Mouse (Mus musculus): ENCODE data around the gene Slc35c1. TPM values are rescaled to one million over a fixed set of nuclear protein-coding genes. Genes with fewer than 3 reads are reported as not detected.

The Slc35c1 gene
- polyA plus RNA-seq, 1 experiment from 2014 or later = 9.3 TPM

DNA sequence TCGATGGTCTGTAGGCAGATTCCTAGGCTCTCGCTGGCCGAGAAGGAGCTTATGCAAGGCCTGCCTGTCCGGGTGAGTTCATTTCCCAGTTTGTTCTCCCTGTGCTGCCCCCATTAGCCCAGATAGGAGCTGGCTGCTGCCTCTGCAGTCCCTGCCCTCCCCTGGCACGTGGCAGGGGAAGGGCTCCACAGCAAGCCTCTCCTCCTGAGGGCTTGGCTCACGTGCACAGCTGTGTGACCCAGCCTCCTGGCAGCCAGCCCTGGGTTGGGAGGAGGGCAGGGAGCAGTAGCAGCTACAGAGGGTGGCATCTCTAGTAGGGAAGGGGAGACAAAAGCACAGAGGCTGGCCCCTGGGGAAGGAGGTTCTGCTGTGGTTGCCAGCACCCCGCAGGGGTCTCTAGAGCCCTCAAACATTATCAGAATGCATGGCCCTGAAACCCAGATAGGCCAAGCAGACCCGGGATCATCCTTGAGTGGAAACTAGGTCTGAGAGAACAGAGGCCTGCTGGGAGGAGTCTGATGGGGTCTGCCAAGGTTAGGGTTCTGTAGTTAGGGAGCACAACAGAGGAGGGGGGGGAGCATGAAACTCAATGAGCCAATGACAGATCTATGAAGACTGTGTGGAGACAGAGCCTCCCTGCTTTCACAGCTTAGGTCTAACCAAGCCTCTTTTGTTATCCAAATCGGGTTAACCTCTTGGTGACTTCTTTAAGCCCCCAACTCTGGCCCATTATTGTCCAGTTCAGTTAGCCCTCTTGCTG lies 36.5 kb downstream of the Slc35c1 start:
- peaks cover 62% of the 10 kb centered on the region for H3K36me3 ChIP-seq (replicated peaks; ENCODE audit: insufficient read depth, low read length)
- no peaks in the 10 kb centered on the region for H3K9me3 ChIP-seq (ENCODE audit: low read length)
- no peaks in the 10 kb centered on the region for H3K27me3 ChIP-seq (ENCODE audit: insufficient read depth, low read length)
- ATAC-seq (peak; percentile 13; the same call in 1 of the 2 replicates), DNase-seq (peak; percentile 73)
- TF ChIP-seq CTCF (IDR thresholded peaks at IDR 0.05; ENCODE audit: low read depth) (no peak), EP300 (IDR thresholded peaks at IDR 0.05; ENCODE audit: low read depth) (no peak; the same call in 1 of the 2 replicates)
- WGBS (ENCODE audit: insufficient replicate concordance) = 71% methylated on average over 9 of the region's 9 CpGs
- no peak overlapping the region; the same call in 1 of the 2 replicates for H3K9ac ChIP-seq (replicated peaks)
- H3K4me2 ChIP-seq (ENCODE audit: low read depth, low read length) = no peak overlapping the region
- peak overlapping the region; percentile 19; the same call in 1 of the 2 replicates for H3K27ac ChIP-seq (ENCODE audit: low read depth)
- H3K4me1 ChIP-seq (ENCODE audit: insufficient read depth) = peaks cover 33% of the 10 kb centered on the region
- no peak overlapping the region for H3K4me3 ChIP-seq (ENCODE audit: low read depth, low read length)

DNA sequence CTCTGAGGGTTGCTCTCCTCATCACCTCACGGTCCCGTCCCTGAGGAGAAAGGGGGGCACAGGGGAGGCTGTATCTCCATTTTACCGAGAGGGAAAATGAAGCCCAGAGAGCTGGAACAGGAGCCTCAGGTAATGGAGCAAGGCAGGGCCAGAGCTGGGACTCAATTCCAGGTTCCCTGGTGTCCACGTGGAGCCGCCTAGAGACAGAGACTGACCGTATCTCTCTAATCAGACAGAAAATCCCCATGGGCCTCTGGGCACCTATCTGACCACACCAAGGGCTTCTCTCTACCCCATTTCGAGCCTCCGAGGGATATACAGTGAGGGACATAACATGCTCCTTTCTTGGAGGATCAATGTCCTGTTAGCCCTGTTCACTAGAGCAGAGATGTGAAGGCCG lies 37.2 kb downstream of the Slc35c1 start:
- no peak for TF ChIP-seq EP300 (IDR thresholded peaks at IDR 0.05; ENCODE audit: low read depth)
- no peak for TF ChIP-seq CTCF (IDR thresholded peaks at IDR 0.05; ENCODE audit: low read depth)
- Histone ChIP-seq H3K9me3 (ENCODE audit: low read length) (no peaks in the 10 kb centered on the region), H3K9ac (replicated peaks) (no peak overlapping the region), H3K4me3 (ENCODE audit: low read depth, low read length) (no peak overlapping the region), H3K27ac (ENCODE audit: low read depth) (peak overlapping the region; percentile 83; the same call in 1 of the 2 replicates), H3K27me3 (ENCODE audit: insufficient read depth, low read length) (no peaks in the 10 kb centered on the region), H3K4me1 (ENCODE audit: insufficient read depth) (peaks cover 26% of the 10 kb centered on the region), H3K4me2 (ENCODE audit: low read depth, low read length) (no peak overlapping the region), H3K36me3 (replicated peaks; ENCODE audit: insufficient read depth, low read length) (peaks cover 69% of the 10 kb centered on the region)
- no peak for ATAC-seq
- no peak for DNase-seq
- WGBS (ENCODE audit: insufficient replicate concordance) = 85% methylated on average over 9 of the region's 9 CpGs

DNA sequence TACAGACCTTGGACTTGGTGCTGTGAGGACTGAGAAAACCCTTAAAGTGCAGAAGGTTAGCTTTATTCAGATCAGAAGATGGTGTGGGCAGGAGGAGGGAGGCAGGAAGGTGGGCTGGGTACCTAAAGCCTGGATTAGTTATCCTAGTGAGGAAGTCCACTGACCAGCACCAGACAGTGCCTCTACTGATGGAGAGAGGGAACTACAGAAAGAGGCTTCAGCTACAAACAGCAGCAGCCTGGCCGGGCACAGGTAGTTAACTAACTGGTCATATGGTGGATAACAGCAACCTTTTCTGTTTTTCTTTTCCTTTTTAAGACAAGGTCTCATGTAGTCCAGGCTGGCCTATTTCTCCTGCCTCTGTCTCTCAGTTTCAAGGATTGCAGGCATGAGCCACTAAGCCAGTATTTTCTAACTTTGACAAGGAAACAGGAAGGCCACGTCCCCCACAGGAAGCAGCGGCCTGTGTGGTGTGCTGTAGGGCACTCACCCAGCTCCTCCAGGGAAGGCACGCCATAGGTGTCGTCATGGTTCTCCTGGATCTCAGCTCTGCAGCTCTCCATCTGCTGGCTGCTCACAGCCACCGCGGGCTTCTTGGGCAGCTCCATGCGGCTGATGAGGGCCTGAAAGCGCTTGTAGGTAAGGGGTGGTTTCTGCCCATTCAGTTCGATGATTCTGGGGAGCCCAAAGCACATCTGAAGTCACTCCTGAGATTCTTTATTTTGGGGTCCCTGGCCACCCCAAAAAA lies 37.8 kb downstream of the Slc35c1 start:
- Histone ChIP-seq H3K9ac (replicated peaks) (no peak overlapping the region), H3K27me3 (ENCODE audit: insufficient read depth, low read length) (no peaks in the 10 kb centered on the region), H3K4me1 (ENCODE audit: insufficient read depth) (peaks cover 25% of the 10 kb centered on the region), H3K9me3 (ENCODE audit: low read length) (no peaks in the 10 kb centered on the region), H3K4me3 (ENCODE audit: low read depth, low read length) (no peak overlapping the region), H3K4me2 (ENCODE audit: low read depth, low read length) (no peak overlapping the region), H3K27ac (ENCODE audit: low read depth) (peak overlapping the region; percentile 83), H3K36me3 (replicated peaks; ENCODE audit: insufficient read depth, low read length) (peaks cover 74% of the 10 kb centered on the region)
- ATAC-seq (peak; percentile 30; the same call in 1 of the 2 replicates), DNase-seq (no peak)
- 47% methylated on average over 10 of the region's 10 CpGs for WGBS (ENCODE audit: insufficient replicate concordance)
- no peak for TF ChIP-seq EP300 (IDR thresholded peaks at IDR 0.05; ENCODE audit: low read depth)
- TF ChIP-seq CTCF (IDR thresholded peaks at IDR 0.05; ENCODE audit: low read depth) = peak; percentile 53

DNA sequence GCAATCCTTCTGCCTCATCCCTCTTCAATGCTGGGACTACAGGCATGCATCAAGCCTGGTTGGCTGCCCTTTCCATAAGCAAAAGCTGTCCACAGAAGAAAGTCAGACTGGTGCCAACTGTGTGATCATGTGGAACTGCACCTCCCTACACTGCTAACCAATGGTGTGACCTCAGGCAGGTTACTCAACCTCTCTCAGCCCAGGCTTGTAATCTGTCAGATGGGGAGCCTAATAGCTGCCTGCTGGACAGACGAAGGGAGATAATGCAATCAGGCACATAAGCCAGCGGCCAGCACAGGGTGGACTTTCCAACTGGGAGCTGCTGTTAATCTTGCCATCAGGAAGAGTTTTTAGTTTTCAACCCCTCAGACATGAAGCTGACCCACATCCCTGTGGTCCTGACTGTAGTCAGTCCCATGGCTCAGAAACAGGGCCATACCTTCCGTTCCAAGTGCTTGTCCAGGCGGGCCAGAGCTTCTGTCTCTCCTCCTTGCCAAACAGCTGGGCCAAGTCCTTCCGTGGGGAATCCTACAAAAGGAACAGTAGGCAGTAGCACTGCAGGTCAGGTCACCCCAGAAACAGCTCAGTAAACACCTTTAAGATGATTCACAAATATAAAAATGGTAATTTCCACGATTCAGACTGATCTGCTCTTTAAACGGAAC lies 38.5 kb downstream of the Slc35c1 start:
- H3K9me3 ChIP-seq (ENCODE audit: low read length) = no peaks in the 10 kb centered on the region
- no peak overlapping the region for H3K4me3 ChIP-seq (ENCODE audit: low read depth, low read length)
- no peaks in the 10 kb centered on the region for H3K27me3 ChIP-seq (ENCODE audit: insufficient read depth, low read length)
- H3K27ac ChIP-seq (ENCODE audit: low read depth) = peak overlapping the region; percentile 83
- peaks cover 81% of the 10 kb centered on the region for H3K36me3 ChIP-seq (replicated peaks; ENCODE audit: insufficient read depth, low read length)
- no peak overlapping the region for H3K4me2 ChIP-seq (ENCODE audit: low read depth, low read length)
- 77% methylated on average over 7 of the region's 7 CpGs for WGBS (ENCODE audit: insufficient replicate concordance)
- TF ChIP-seq EP300 (IDR thresholded peaks at IDR 0.05; ENCODE audit: low read depth) = peak; percentile 40; the same call in 1 of the 2 replicates
- TF ChIP-seq CTCF (IDR thresholded peaks at IDR 0.05; ENCODE audit: low read depth) = no peak
- DNase-seq (peak; percentile 51), ATAC-seq (peak; percentile 93)
- peaks cover 25% of the 10 kb centered on the region for H3K4me1 ChIP-seq (ENCODE audit: insufficient read depth)
- no peak overlapping the region for H3K9ac ChIP-seq (replicated peaks)

DNA sequence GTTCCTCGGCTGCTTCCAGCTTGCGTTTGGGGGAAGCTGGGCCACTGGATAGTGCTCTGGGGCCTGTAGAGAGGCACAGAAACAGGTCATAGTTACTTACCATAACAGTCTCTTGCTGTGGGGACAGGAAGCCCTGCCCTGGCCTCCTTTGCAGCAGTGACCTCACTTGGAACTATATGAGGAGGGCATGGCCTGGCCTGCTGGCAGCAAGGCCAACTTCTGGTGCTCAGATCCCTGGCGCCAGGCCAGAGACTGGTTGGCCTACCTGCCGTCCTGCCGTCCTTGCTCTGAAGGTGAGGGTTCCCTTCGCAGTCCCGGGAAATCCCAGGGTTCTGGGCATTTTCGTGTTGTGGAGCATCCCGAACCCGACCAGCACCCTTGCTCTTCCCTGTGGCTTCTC lies 48.6 kb downstream of the Slc35c1 start:
- no peak for TF ChIP-seq CTCF (IDR thresholded peaks at IDR 0.05; ENCODE audit: low read depth)
- no peak for TF ChIP-seq EP300 (IDR thresholded peaks at IDR 0.05; ENCODE audit: low read depth)
- Histone ChIP-seq H3K27ac (ENCODE audit: low read depth) (no peak overlapping the region), H3K4me1 (ENCODE audit: insufficient read depth) (no peaks in the 10 kb centered on the region), H3K9ac (replicated peaks) (no peak overlapping the region), H3K4me2 (ENCODE audit: low read depth, low read length) (no peak overlapping the region), H3K27me3 (ENCODE audit: insufficient read depth, low read length) (no peaks in the 10 kb centered on the region), H3K4me3 (ENCODE audit: low read depth, low read length) (no peak overlapping the region), H3K9me3 (ENCODE audit: low read length) (no peaks in the 10 kb centered on the region), H3K36me3 (replicated peaks; ENCODE audit: insufficient read depth, low read length) (peaks cover 82% of the 10 kb centered on the region)
- ATAC-seq = 0 out of 2 replicates have a peak, but pooled peaks have one; percentile 5
- WGBS (ENCODE audit: insufficient replicate concordance) = 86% methylated on average over 10 of the region's 10 CpGs
- DNase-seq = peak; percentile 29

Measured in liver, postnatal 0 days (tissue).